Mouse (Mus musculus): ENCODE measurements around the gene Tprn. TPM values are rescaled to one million over a fixed set of nuclear protein-coding genes. Genes with fewer than 3 reads are reported as not detected.

The Tprn gene
- polyA plus RNA-seq, 1 experiment, result 11.4 TPM

DNA sequence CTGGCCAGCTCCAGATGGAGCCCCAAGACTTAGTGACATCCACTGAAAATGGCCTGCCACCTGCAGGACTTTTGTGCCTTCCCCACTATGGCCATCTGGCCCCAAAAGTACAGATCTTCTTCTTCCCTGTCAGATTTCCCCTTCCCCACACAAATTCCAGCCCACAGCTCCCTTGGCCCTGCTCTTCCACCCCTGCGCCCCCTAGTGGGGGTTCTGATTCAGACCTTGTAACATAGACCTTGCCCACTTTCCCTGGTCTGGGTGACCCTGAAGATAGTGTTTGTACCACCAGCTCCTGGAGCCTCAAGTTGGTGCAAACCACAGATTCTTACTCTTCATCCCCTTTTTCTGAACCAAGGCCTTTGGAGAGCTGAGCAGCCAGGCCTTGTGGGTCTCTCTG lies 30.4 kb downstream of the Tprn start:
- no peak for DNase-seq (ENCODE audit: low read depth)

GRCm38 (mm10) chr2:25293706-25294105 lies 31.3 kb downstream of the Tprn start:
- no peak for DNase-seq (ENCODE audit: low read depth)

DNA sequence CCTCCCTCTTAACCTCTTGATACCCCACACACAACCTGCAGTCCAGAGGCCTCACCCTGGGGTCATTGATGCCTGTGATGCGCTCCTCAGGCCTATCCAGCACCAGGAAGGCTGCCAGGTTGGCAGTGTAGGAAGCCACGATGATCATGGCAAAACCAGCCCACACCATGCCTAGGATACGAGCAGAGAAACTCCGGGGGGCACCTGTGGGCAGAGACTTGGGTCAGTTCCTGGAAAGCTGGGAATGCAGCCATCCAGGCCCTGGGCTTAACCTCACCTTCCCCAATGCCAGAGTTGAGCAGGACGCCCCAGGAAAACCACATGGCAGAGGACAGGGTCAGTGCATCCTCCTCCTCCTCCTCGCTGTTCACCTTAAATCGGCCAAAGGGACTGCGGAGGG lies 34.7 kb downstream of the Tprn start:
- no peak for DNase-seq (ENCODE audit: low read depth)

DNA sequence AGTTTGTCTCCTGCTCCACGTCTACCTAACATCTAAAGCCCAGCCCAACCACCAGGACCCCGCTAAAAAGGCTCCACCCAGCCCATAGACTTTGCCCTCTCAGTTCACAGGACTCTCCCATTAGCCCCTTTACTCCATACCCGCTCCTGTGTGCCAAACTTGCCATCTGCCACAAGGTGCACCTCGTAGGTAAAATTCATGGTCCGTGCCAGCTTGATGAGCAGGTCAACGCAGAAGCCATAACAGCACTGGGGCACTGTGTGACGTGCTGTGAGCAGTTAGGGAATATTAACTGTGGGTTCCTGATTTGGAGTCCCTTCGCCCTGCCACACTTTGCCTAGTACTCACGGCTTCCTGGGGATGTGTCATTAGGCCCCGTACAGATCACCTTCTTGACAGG lies 35.6 kb downstream of the Tprn start:
- no peak for DNase-seq (ENCODE audit: low read depth)

DNA sequence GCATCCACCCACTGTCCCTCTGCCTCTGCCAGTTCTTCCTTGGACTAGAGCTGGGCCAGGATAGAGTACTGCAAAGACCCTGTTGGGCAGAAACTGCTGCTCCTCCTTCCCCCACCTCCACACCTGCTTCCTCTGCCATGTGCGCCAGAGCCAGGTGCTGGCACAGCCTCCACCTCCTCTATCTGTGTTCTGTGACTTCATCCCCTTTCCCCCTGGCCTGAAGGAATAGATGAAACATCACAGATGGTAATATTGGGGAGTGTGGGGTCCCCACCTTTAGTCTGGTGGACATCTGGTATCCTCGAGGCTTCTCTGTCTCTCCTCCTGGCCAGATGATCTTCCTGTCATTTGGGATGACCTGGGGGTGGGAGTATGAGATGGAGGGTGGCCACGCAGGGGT lies 41.0 kb downstream of the Tprn start:
- DNase-seq (ENCODE audit: low read depth), result no peak

DNA sequence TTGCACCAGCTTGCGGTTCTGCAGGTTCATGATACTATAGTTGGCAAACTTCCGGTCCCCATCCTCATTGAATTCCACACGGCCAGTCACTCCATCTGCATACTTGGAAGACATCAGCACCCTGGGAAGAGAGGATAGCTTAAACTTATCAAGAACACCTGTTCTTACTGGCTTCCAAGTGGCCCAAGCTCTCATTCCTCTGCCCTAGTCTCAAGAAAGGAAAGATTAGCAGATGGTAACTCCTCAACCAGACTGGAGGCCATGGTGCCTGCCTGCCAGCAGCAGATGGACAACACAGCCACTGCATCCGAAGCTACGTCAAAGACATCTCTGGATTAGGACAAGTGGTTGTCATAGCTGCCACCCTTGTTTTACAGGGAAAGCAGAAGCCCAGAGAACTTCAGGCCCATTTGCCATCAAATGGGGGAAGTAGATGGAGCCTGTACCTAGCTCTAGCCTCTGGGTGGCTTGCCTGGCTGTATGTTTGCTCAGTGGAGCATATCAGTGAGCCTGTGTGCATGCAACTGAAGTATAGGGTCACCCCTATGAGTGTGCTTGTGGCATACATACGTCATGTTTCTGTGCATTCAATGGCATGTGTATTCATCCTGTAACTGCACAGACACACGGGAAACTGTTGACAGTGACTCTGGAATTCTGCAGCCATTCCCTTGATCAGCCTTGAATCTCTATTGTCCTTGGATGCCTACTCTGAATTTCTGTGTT lies 41.7 kb downstream of the Tprn start:
- no peak for DNase-seq (ENCODE audit: low read depth)

GRCm38 (mm10) chr2:25304657-25305541 lies 42.5 kb downstream of the Tprn start:
- no peak for DNase-seq (ENCODE audit: low read depth)

DNA sequence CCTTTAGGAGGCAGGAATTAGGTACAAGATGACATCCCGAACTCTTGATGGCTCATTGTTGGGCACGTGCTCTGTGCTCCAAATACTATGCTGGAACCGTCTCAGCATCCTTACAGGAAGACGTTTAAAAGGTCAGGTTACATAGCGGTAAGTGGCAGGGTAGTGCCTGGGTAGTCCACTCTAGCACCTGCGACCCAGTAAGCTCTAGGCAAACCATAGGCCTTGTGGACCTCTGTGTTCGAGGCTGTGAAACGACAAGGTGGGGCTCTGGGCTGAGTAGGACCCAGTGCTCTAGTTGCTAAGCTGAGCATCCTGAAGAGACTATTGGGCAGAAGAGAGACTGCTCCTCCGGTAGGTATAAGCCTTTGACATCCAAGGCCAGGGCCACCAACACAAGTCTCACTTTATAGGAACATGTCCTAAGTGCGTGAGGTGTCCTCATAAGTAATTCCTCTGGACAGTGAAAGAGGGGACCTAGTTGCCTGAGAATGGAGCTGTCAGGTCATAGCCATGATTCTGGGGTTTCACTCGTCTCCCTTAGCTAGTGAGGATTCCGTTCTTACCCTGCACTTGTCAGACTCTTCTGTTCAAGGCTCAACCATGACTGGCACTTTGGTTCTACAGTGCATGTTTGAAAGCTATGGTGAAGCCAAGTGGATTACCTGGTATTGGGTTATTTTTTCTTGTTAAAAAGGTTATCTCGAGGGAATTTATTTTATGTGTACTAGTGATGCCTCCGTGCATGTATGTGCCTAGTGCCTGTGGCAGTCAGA lies 43.4 kb downstream of the Tprn start:
- DNase-seq (ENCODE audit: low read depth), result no peak

DNA sequence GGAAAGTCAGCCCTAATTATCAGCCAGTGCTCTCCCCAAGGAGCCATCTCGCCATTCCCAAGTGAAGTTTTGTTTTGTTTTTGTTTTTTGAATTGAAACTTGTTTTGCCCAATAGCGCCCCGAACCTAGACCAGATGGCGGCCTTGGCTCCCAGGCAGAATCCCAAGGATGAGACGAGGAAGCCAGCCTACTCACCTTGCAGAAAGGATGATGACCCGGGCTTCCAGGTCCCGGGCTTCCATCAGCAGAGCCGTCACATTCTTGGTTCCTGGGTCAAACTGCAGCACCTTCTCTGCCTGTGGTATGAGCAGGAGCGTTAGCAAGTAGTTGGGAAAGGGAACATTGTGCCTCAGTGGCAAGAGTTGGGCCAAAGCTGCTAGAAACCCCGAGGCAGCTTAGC lies 47.8 kb downstream of the Tprn start:
- no peak for DNase-seq (ENCODE audit: low read depth)

GRCm38 (mm10) chr2:25310969-25311368 lies 48.6 kb downstream of the Tprn start:
- DNase-seq (ENCODE audit: low read depth), result no peak

GRCm38 (mm10) chr2:25311491-25311891 lies 49.1 kb downstream of the Tprn start:
- DNase-seq (ENCODE audit: low read depth), result no peak

DNA sequence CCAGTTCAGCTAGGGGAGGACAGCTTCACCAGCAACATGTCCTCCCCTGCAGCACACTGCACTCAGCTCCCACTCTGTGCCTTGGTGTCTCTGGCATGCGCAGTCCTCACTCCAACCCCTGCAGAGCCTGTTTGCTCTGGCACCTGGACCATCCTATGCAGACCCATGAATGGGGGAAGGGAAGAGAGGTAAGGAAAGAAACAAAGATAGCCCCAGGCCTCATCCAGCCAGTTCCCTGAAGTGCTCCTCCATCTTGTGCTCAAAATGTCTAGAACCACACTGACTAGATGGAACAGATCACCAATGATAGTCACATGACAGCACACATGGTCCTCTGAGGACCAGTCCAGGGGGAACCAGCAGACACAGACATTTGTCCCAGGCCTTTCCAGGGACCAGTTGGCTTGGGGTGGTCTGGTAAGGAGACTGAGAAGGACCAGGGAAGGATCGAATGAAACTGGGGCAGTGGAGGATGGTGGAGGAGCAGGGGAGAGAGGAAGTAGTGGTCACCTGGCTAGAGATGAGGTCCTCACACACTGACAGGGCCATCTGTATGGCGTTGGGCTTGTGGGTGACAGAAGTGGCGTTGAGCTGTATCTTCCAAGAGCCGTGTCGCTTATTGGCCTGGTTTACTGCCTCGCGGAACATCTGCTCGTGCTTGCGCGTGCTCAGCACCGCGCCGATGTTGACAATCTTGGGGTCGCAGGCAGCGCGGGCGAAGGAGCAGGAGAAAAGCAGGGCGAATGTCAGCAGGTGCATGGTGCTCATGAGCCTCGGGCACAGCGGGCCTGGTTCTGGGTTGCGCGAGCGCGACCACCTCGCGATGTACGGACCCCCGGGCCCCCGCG lies 55.9 kb downstream of the Tprn start:
- no peak for DNase-seq (ENCODE audit: low read depth)

DNA sequence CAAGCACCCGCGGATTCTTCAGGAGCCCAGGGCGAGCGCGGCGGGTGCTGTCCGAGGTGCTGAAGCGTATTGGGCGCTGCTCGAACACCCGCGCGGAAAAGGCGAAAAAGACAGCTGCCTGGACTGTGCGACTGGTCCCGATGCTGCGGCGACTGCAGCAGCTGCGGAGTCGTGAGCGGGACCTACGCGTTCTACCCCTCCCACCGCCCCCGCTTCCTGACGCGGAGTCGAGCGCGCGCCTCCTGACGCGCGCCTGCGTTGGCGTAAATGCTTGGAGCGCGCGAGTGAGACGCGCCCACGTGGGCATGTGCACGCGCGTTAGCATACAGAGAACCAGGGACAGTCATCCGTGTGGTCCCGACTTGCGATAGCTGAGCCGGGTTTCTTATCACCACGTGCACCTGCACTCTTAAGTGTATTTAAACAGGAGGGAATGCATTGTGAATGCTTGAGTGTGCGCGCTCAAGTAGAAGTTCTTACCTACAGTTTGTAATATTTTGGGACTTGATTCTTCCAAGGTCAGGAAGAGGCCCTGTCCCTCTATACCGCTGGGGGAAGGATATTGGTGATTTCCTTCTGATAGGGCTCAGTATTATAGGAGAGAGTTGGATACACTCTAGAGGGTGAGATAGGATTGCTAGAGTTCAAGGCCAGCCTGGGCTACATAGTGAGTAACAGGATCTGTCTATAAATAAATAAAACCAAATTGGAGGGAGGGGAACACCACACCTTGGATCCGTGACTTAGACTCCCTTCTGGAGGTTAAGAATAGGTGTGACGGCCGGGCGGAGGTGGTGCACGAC lies 56.8 kb downstream of the Tprn start, which contains the start of gene Grin1:
Gene Grin1 (minus strand): TSS at position 217 of the 803 bp plus-strand sequence.
- no peak for DNase-seq (ENCODE audit: low read depth)

Other genes with a start within 250 kb of the Tprn start
- gene Nsmf, start 208.3 kb upstream of the Tprn start, polyA plus RNA-seq (2012; rRNA removed), result 272 and 279 TPM in 2 replicates
- gene Entpd8, start 182.3 kb upstream of the Tprn start, polyA plus RNA-seq (2012; rRNA removed), result 1.8 and 2.3 TPM in 2 replicates
- 0.30 and 0.34 TPM in 2 replicates for gene Noxa1, start 167.5 kb upstream of the Tprn start, polyA plus RNA-seq (2012; rRNA removed)
- 16.6 and 20.4 TPM in 2 replicates for gene Nrarp, start 81.9 kb upstream of the Tprn start, polyA plus RNA-seq (2012; rRNA removed)
- gene Tor4a, start 65.7 kb upstream of the Tprn start, polyA plus RNA-seq (2012; rRNA removed), result 41.2 and 42.5 TPM in 2 replicates
- gene Nelfb, start 51.1 kb upstream of the Tprn start, polyA plus RNA-seq (2012; rRNA removed), result 57.5 and 77.6 TPM in 2 replicates
- 0.74 and 0.93 TPM in 2 replicates for gene Stpg3, start 48.0 kb upstream of the Tprn start, polyA plus RNA-seq (2012; rRNA removed)
- gene Fam166a, start 43.9 kb upstream of the Tprn start, polyA plus RNA-seq (2012; rRNA removed), result 1.8 and 3.4 TPM in 2 replicates
- 468 and 584 TPM in 2 replicates for gene Tubb4b, start 37.9 kb upstream of the Tprn start, polyA plus RNA-seq (2012; rRNA removed)
- not detected in 2 replicates for gene Slc34a3, start 28.3 kb upstream of the Tprn start, polyA plus RNA-seq (2012; rRNA removed)
- 0.04 and 0.09 TPM in 2 replicates for gene Rnf224, start 25.8 kb upstream of the Tprn start, polyA plus RNA-seq (2012; rRNA removed)
- gene Rnf208, start 20.4 kb upstream of the Tprn start, polyA plus RNA-seq (2012; rRNA removed), result 9.0 and 13.9 TPM in 2 replicates
- 0.19 and 0.59 TPM in 2 replicates for gene Cysrt1, start 20.2 kb upstream of the Tprn start, polyA plus RNA-seq (2012; rRNA removed)
- gene AL732309.1, start 15.8 kb upstream of the Tprn start, polyA plus RNA-seq (2012; rRNA removed), result 23.2 and 23.7 TPM in 2 replicates
- 63.3 and 66.2 TPM in 2 replicates for gene Tmem203, start 7.2 kb upstream of the Tprn start, polyA plus RNA-seq (2012; rRNA removed)
- 44.6 and 56.3 TPM in 2 replicates for gene Ssna1, start 9.8 kb downstream of the Tprn start, polyA plus RNA-seq (2012; rRNA removed)
- 119 and 122 TPM in 2 replicates for gene Anapc2, start 9.9 kb downstream of the Tprn start, polyA plus RNA-seq (2012; rRNA removed)
- gene Tmem210, start 25.5 kb downstream of the Tprn start, polyA plus RNA-seq (2012; rRNA removed), result 1.4 and 2.0 TPM in 2 replicates
- gene Lrrc26, start 27.3 kb downstream of the Tprn start, polyA plus RNA-seq (2012; rRNA removed), result 5.1 and 7.0 TPM in 2 replicates
- 0.12 and 0.15 TPM in 2 replicates for gene Grin1, start 56.6 kb downstream of the Tprn start, polyA plus RNA-seq (2012; rRNA removed)
- 11.2 and 25.1 TPM in 2 replicates for gene Man1b1, start 69.7 kb downstream of the Tprn start, polyA plus RNA-seq (2012; rRNA removed)
- gene Dpp7, start 93.7 kb downstream of the Tprn start, polyA plus RNA-seq (2012; rRNA removed), result 18.1 and 28.0 TPM in 2 replicates
- 38.0 and 38.6 TPM in 2 replicates for gene Uap1l1, start 103.1 kb downstream of the Tprn start, polyA plus RNA-seq (2012; rRNA removed)
- 3.0 and 4.3 TPM in 2 replicates for gene Sapcd2, start 109.7 kb downstream of the Tprn start, polyA plus RNA-seq (2012; rRNA removed)
- 64.7 and 75.2 TPM in 2 replicates for gene Entpd2, start 133.3 kb downstream of the Tprn start, polyA plus RNA-seq (2012; rRNA removed)
- 140 and 154 TPM in 2 replicates for gene Npdc1, start 136.7 kb downstream of the Tprn start, polyA plus RNA-seq (2012; rRNA removed)
- 0.47 and 0.57 TPM in 2 replicates for gene Fut7, start 160.6 kb downstream of the Tprn start, polyA plus RNA-seq (2012; rRNA removed)
- 187 and 437 TPM in 2 replicates for gene Abca2, start 166.1 kb downstream of the Tprn start, polyA plus RNA-seq (2012; rRNA removed)
- 103 and 188 TPM in 2 replicates for gene Clic3, start 194.2 kb downstream of the Tprn start, polyA plus RNA-seq (2012; rRNA removed)
- 124 and 139 TPM in 2 replicates for gene Paxx, start 198.5 kb downstream of the Tprn start, polyA plus RNA-seq (2012; rRNA removed)
- gene Ptgds, start 207.4 kb downstream of the Tprn start, polyA plus RNA-seq (2012; rRNA removed), result 1,300 and 1,863 TPM in 2 replicates
- 234 and 311 TPM in 2 replicates for gene Lcn12, start 231.3 kb downstream of the Tprn start, polyA plus RNA-seq (2012; rRNA removed)
- gene Fbxw5, start 238.1 kb downstream of the Tprn start, polyA plus RNA-seq (2012; rRNA removed), result 19.2 and 54.8 TPM in 2 replicates
- 15.1 and 15.8 TPM in 2 replicates for gene C8g, start 239.1 kb downstream of the Tprn start, polyA plus RNA-seq (2012; rRNA removed)